Mouse (Mus musculus) heart, postnatal 36 days (tissue): ENCODE results near the gene Gm10644. TPM values are rescaled to one million over a fixed set of nuclear protein-coding genes. Genes with fewer than 3 reads are reported as not detected.

Source experiments
- DNase-seq, 2 experiments: peaks; one replicate each; pipeline ENCODE4 v3.0.0; 2021 to 2022
- intact Hi-C: fragments of 180-260 bp; cut with DNase I; formaldehyde crosslinking; loops from one replicate; pipeline ENCODE4 v1.15.1; 2025
- total RNA-seq, 2 experiments: library from RNA; stranded (reverse); gene quantifications; 2 replicates each; pipeline ENCODE4 v1.2.3; 2021

The Gm10644 gene
- total RNA-seq, 2 experiments from 2014 or later = 0.92 to 0.95 TPM

- DNase-seq = no peak
- intact Hi-C loops = no loop called here
These were observed 13.8 kb downstream of the Gm10644 start for GRCm38 (mm10) chr8:83941066-83941677.

- intact Hi-C loops = no loop called here
- DNase-seq = no peak
These were observed 16.7 kb downstream of the Gm10644 start for GRCm38 (mm10) chr8:83938330-83938729.

- intact Hi-C loops = no loop called here
These were observed 17.4 kb downstream of the Gm10644 start for GRCm38 (mm10) chr8:83937645-83938044.

GRCm38 (mm10) chr8:83935435-83935834, 19.6 kb downstream of the Gm10644 start:
- intact Hi-C loops = no loop called here
- DNase-seq = no peak

More at GRCm38 (mm10) chr8:83937645-83938044, 17.4 kb downstream of the Gm10644 start:
- DNase-seq = no peak

GRCm38 (mm10) chr8:83934994-83935393, 20.0 kb downstream of the Gm10644 start:
- intact Hi-C loops = no loop called here
- no peak for DNase-seq

- intact Hi-C loops = no loop called here
- DNase-seq = no peak
These were observed 20.8 kb downstream of the Gm10644 start for GRCm38 (mm10) chr8:83934222-83934621.

GRCm38 (mm10) chr8:83926266-83926665, 28.7 kb downstream of the Gm10644 start:
- intact Hi-C loops = no loop called here
- DNase-seq = no peak

- intact Hi-C loops = no loop called here
- DNase-seq = no peak
These were observed 30.4 kb downstream of the Gm10644 start for GRCm38 (mm10) chr8:83924585-83924984.

GRCm38 (mm10) chr8:83922727-83923126, 32.3 kb downstream of the Gm10644 start:
- intact Hi-C loops = no loop called here
- DNase-seq = no peak

GRCm38 (mm10) chr8:83921558-83921957, 33.4 kb downstream of the Gm10644 start:
- intact Hi-C loops = loop anchor here (1.0 kb wide), 1 partner anchor 138 kb away; no protein-coding TSS in a partner anchor
- peak; percentile 68 to 80 for DNase-seq

GRCm38 (mm10) chr8:83917566-83917965, 37.4 kb downstream of the Gm10644 start:
- intact Hi-C loops = no loop called here
- DNase-seq = no peak

- DNase-seq = no peak
- intact Hi-C loops = no loop called here
These were observed 39.0 kb downstream of the Gm10644 start for GRCm38 (mm10) chr8:83916015-83916414.

- intact Hi-C loops = no loop called here
- no peak for DNase-seq
These were observed 40.1 kb downstream of the Gm10644 start for GRCm38 (mm10) chr8:83914860-83915259.

GRCm38 (mm10) chr8:83914232-83914631, 40.8 kb downstream of the Gm10644 start:
- intact Hi-C loops = no loop called here

GRCm38 (mm10) chr8:83911809-83912731, 42.9 kb downstream of the Gm10644 start:
- intact Hi-C loops = no loop called here
- DNase-seq = no peak

More at GRCm38 (mm10) chr8:83914232-83914631, 40.8 kb downstream of the Gm10644 start:
- no peak for DNase-seq

GRCm38 (mm10) chr8:83909311-83909710, 45.7 kb downstream of the Gm10644 start:
- DNase-seq = no peak
- intact Hi-C loops = no loop called here

GRCm38 (mm10) chr8:83908583-83908982, 46.4 kb downstream of the Gm10644 start:
- intact Hi-C loops = no loop called here
- DNase-seq = no peak

GRCm38 (mm10) chr8:83902961-83903666, 51.9 kb downstream of the Gm10644 start:
- intact Hi-C loops = no loop called here
- DNase-seq = no peak

GRCm38 (mm10) chr8:83901566-83902485, 53.2 kb downstream of the Gm10644 start:
- DNase-seq = no peak
- intact Hi-C loops = no loop called here

- DNase-seq = no peak
- intact Hi-C loops = no loop called here
These were observed 54.1 kb downstream of the Gm10644 start for GRCm38 (mm10) chr8:83900957-83901270.
